8 mouse cellular contexts compared by ENCODE assay signal in genomic region chr11:97338977-97339315, GRCm38 (mm10). TPM values are rescaled to one million over a fixed set of nuclear protein-coding genes. Genes with fewer than 3 reads are reported as not detected.
DNase-seq lines count a peak whose midpoint lies in the region; ATAC-seq and TF ChIP-seq lines count a peak whose summit lies in the region.

No protein-coding gene starts in this region.

- TF ChIP-seq POLR2A in brain, embryonic 14.5 days (IDR thresholded peaks at IDR 0.05; ENCODE audit: borderline replicate concordance, extremely low read depth, insufficient read depth, insufficient read length, poor library complexity, severe bottlenecking) = no peak

- no peak; the same call in 1 of the 2 replicates for ATAC-seq in hindbrain, embryonic 16.5 days

- no peak overlapping the region for H3K4me3 ChIP-seq in hindbrain, embryonic 16.5 days (ENCODE audit: low read length)
- H3K4me3 ChIP-seq in limb, embryonic 10.5 days = no peak overlapping the region

- no peak for TF ChIP-seq CTCF in brain, embryonic 14.5 days (IDR thresholded peaks at IDR 0.05; ENCODE audit: borderline replicate concordance, extremely low read depth, insufficient read depth, insufficient read length)

- WGBS in hindbrain, embryonic 16.5 days = 31% methylated on average over 17 of the region's 17 CpGs
- 47% methylated on average over 17 of the region's 17 CpGs for WGBS in limb, embryonic 10.5 days

- H3K27ac ChIP-seq in hindbrain, embryonic 16.5 days (ENCODE audit: low read depth, low read length) = peak overlapping the region; percentile 6; the same call in 1 of the 2 replicates
- peak overlapping the region; percentile 28; the same call in 1 of the 2 replicates for H3K27ac ChIP-seq in limb, embryonic 10.5 days

- H3K9ac ChIP-seq in hindbrain, embryonic 16.5 days (ENCODE audit: low read depth, low read length) = peak overlapping the region; percentile 13; the same call in 1 of the 2 replicates

- peak; percentile 58 for DNase-seq in Muller cell, postnatal 12 days (ENCODE audit: inconsistent ontology term)
- DNase-seq in brain, embryonic 14.5 days (ENCODE audit: low read depth) = peak; percentile 89
- peak; percentile 57 to 75 for DNase-seq in gastrocnemius, adult 8-10 months (ENCODE audit: low spot score in 2 of 2)
- no peak for DNase-seq in limb, embryonic 10.5 days (ENCODE audit: low spot score)
- peak; percentile 70 for DNase-seq in ovary, postnatal 10 days (ENCODE audit: low spot score)
- no peak for DNase-seq in B cell, adult 2 months
- no peak for DNase-seq in thymus, postnatal 25 days

- no peaks in the 10 kb centered on the region for H3K27me3 ChIP-seq in hindbrain, embryonic 16.5 days (replicated peaks; ENCODE audit: control insufficient read depth, insufficient read depth, low read length)
- H3K27me3 ChIP-seq in limb, embryonic 10.5 days (ENCODE audit: low read depth, poor library complexity, severe bottlenecking) = peaks cover 47% of the 10 kb centered on the region

- no peaks in the 10 kb centered on the region for H3K9me3 ChIP-seq in hindbrain, embryonic 16.5 days (ENCODE audit: control insufficient read depth, low read length)
- no peaks in the 10 kb centered on the region for H3K9me3 ChIP-seq in limb, embryonic 10.5 days (replicated peaks)

- no peaks in the 10 kb centered on the region for H3K36me3 ChIP-seq in hindbrain, embryonic 16.5 days (ENCODE audit: control insufficient read depth, insufficient read depth, low read length)
- no peaks in the 10 kb centered on the region for H3K36me3 ChIP-seq in limb, embryonic 10.5 days

- peaks cover 4% of the 10 kb centered on the region for H3K4me1 ChIP-seq in hindbrain, embryonic 16.5 days (ENCODE audit: control insufficient read depth, insufficient read depth, low read depth, low read length)
- H3K4me1 ChIP-seq in limb, embryonic 10.5 days = peaks cover 35% of the 10 kb centered on the region

- peak overlapping the region; percentile 41 for H3K4me2 ChIP-seq in hindbrain, embryonic 16.5 days (ENCODE audit: low read length)

RNA-seq across cellular contexts. Expression of gene Gpr179, which starts 12.9 kb away (rescaled TPM):
- 0.26 and 0.41 TPM in 2 replicates for polyA plus RNA-seq in brain, embryonic 14.5 days (2012; rRNA removed)
- under 1 TPM in 1 of 4 experiments, not detected in 3; 0.05 TPM for total RNA-seq in gastrocnemius, adult 8-10 months (2022)
- 0.43 and 0.51 TPM in 2 replicates for polyA plus RNA-seq in hindbrain, embryonic 16.5 days (2015; fragmentation: Nextera tagmentation; extraction: Ambion mirVana)
- 0.10 and 0.11 TPM in 2 replicates for polyA plus RNA-seq in limb, embryonic 10.5 days (2016; fragmentation: Nextera tagmentation; extraction: Ambion mirVana)

RNA-seq across cellular contexts. Expression of gene Socs7, which starts 23.4 kb away (rescaled TPM):
- 31.2 and 37.1 TPM in 2 replicates for polyA plus RNA-seq in brain, embryonic 14.5 days (2012; rRNA removed)
- 10 to 100 TPM; 48.4 to 53.5 (median 51.7) TPM for total RNA-seq in gastrocnemius, adult 8-10 months (2022)
- polyA plus RNA-seq in hindbrain, embryonic 16.5 days (2015; fragmentation: Nextera tagmentation; extraction: Ambion mirVana) = 7.3 and 8.1 TPM in 2 replicates
- 3.5 and 4.4 TPM in 2 replicates for polyA plus RNA-seq in limb, embryonic 10.5 days (2016; fragmentation: Nextera tagmentation; extraction: Ambion mirVana)

RNA-seq across cellular contexts. Expression of gene Mrpl45, which starts 23.4 kb away (rescaled TPM):
- 25.4 and 26.1 TPM in 2 replicates for polyA plus RNA-seq in brain, embryonic 14.5 days (2012; rRNA removed)
- total RNA-seq in gastrocnemius, adult 8-10 months (2022) = 10 to 100 TPM; 31.8 to 39.5 (median 36.0) TPM
- 38.2 and 39.5 TPM in 2 replicates for polyA plus RNA-seq in hindbrain, embryonic 16.5 days (2015; fragmentation: Nextera tagmentation; extraction: Ambion mirVana)
- 64.9 and 66.1 TPM in 2 replicates for polyA plus RNA-seq in limb, embryonic 10.5 days (2016; fragmentation: Nextera tagmentation; extraction: Ambion mirVana)

RNA-seq across cellular contexts. Expression of gene Npepps, which starts 58.5 kb away (rescaled TPM):
- polyA plus RNA-seq in brain, embryonic 14.5 days (2012; rRNA removed) = 96.2 and 124 TPM in 2 replicates
- total RNA-seq in gastrocnemius, adult 8-10 months (2022) = 10 to 100 TPM; 59.5 to 73.9 (median 62.8) TPM
- polyA plus RNA-seq in hindbrain, embryonic 16.5 days (2015; fragmentation: Nextera tagmentation; extraction: Ambion mirVana) = 142 and 155 TPM in 2 replicates
- polyA plus RNA-seq in limb, embryonic 10.5 days (2016; fragmentation: Nextera tagmentation; extraction: Ambion mirVana) = 61.6 and 70.5 TPM in 2 replicates

Comparison
In these comparisons a context has a peak if more than half of its experiments do, and no peak if none do; other contexts are left out.
1. DNase-seq: peak in Muller cell, postnatal 12 days (single experiment), brain, embryonic 14.5 days (single experiment), gastrocnemius, adult 8-10 months (2 of 2) and ovary, postnatal 10 days (single experiment); none in limb, embryonic 10.5 days (single experiment), B cell, adult 2 months (0 of 2) and thymus, postnatal 25 days (single experiment).